1 mouse cellular context compared by ENCODE assay signal in the genomic region with DNA sequence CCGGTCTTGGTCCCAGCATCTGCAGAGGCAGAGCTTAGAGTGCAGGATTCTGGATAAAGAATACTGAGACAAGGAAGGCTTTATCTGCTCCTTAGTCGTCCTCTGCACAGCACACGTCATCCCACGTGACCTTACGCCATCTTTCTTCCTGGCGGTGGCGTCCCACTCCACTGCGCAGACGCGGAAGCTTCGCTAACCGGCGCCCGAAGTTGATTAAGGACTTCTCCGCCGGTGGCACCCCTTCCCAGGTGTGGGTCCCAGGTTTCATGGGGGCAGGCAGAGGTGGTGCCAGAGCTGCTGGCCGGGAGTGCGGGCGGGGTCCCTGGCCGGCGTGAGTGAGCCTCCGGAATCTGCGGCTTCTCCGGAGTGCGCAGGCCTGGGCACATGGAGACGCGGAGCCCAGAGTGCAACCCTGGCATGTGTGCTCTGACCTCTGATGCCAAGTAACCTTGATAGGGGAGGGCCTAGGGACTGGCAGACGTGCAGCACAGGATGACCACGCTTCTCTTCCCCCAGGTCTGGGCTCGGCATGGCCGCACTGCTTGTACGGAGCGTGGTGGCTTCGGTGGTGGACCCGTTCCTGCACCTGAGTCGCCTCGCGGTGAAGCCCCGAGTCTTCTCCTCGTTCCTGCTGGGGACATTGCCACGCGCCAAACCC.
A peak's percentile ranks its signal among the peaks of the same experiment; 100 is the strongest.
TF ChIP-seq lines count a peak whose summit lies in the region.

No protein-coding gene starts in this region.

TF ChIP-seq in MEL, 35 proteins besides CTCF, POLR2A, EP300 and RAD21 (continued from another document):
- TF ChIP-seq HCFC1 (IDR thresholded peaks at IDR 0.05; ENCODE audit: low read depth, low read length) (peak; percentile 98), CHD2 (IDR thresholded peaks at IDR 0.05; ENCODE audit: low read length) (no peak), GATA1 (IDR thresholded peaks at IDR 0.05; ENCODE audit: low read depth, low read length) (peak; percentile 78), USF2 (IDR thresholded peaks at IDR 0.05; ENCODE audit: borderline replicate concordance in 1 of 2, insufficient read depth in 1 of 2, low read depth in 1 of 2, low read length in 2 of 2) (peak; percentile 70 to 91; a peak in 3 of 4 replicates), POLR2AphosphoS2 (IDR thresholded peaks at IDR 0.05; ENCODE audit: low read length) (peak; percentile 82), BHLHE40 (IDR thresholded peaks at IDR 0.05; ENCODE audit: borderline replicate concordance, low read depth, low read length) (peak; percentile 79), TBP (IDR thresholded peaks at IDR 0.05; ENCODE audit: low read depth, low read length) (peak; percentile 88), ETS1 (IDR thresholded peaks at IDR 0.05; ENCODE audit: low read depth, low read length) (peak; percentile 75), ZNF384 (IDR thresholded peaks at IDR 0.05; ENCODE audit: low read depth, low read length) (peak; percentile 47; the same call in 1 of the 2 replicates), TCF12 (IDR thresholded peaks at IDR 0.05; ENCODE audit: low read depth, low read length) (peak; percentile 67)
